Mouse (Mus musculus) bone marrow macrophage, adult 2 months (primary cell): ENCODE measurements around the gene Hoxc5.

Source experiments
- CTCF ChIP-seq: IDR thresholded peaks from 2 replicates; pipeline ENCODE4 v1.5.1; 2012; ENCODE audit warnings: low read depth, mild to moderate bottlenecking, low read length, moderate library complexity
- POLR2A ChIP-seq: IDR thresholded peaks from 2 replicates; pipeline ENCODE4 v1.6.1; 2012; ENCODE audit warnings: mild to moderate bottlenecking, low read depth, low read length, borderline replicate concordance

DNA sequence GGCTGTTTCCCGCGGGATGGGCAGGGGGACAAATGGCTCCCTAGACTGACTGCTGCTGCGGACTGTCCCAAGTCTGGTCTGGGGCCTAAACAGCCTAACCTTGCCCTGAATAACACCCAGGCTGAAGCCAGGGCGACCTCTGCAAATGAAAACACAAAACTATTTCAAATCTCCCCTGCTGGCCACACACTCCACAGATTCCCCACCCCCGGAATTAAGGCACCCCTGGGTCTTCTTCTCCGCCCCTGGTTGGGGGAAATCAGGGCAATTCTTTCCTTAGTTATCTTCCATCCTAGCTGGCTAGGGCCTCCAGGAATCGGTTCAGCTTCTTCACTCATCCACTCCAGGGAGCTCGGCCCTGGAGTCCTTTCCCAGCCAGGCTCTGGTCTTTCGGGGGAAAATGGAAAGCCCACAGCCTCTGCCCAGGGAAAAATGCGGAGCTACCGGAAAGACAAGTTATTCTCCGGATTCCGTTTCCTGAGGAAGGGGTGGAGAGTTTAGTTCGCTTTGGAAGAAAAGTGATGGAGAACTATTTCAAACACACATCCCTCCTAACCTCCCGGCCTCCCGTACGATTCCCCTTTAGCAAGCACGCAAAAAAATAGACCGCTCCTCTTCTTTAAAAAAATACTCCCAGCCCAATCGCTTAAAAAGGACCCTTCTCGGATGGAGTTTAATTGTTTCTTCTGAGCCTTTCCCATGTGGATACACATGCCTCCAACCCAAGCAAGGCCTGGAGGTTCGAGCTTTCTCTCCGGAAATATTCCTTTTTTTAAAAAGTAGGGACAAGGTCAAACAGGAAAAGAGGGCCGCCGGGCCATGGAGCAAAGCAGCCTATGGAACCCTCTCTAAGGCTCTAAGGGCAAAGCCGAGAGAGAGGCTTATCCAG lies 2.0 kb upstream of the Hoxc5 start:
- TF ChIP-seq POLR2A = no peak
- no peak for TF ChIP-seq CTCF
